Mouse (Mus musculus) hindlimb bud, embryonic 11.5 days (tissue): ENCODE results near the gene Cd59a.
"Not testable (repeated sequence)": the region's sequence is repeated elsewhere in the genome, so short reads cannot be mapped to it uniquely, and the experiment has no call there.

Experiments used
- DNase-seq: peaks from one replicate; pipeline ENCODE4 v3.0.0-alpha.2; 2012; ENCODE audit warnings: low read depth, low spot score; ENCODE audit errors: extremely low spot score

The Cd59a gene

GRCm38 (mm10) chr2:104095741-104096213, at the start of gene Cd59a:
Cd59a (plus strand) TSS chr2:104095801.
- DNase-seq, result no peak

GRCm38 (mm10) chr2:104058381-104058780, 37.2 kb upstream of the Cd59a start:
- DNase-seq, result no peak

- no peak for DNase-seq
Measured at GRCm38 (mm10) chr2:104058954-104059353, 36.6 kb upstream of the Cd59a start.

DNA sequence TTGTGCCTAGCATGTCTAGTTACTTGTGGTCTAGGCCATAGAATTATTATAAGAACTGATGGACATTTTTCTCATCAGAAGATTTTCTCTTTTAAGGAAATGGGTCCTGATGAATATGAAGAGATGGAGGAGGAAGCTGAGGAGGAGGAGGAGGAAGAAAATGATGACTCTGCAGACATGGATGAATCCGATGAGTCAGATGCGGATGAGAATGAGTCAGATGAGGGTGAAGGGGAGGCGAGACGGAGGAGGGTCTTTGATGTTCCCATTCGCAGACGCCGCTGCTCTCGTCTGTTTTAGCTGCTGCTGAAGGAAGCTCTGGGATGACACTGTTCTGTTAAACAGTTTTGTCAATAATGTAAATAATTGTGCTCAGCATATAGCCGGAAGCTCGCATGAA, 35.8 kb upstream of the Cd59a start:
- no peak for DNase-seq

GRCm38 (mm10) chr2:104060996-104061395, 34.6 kb upstream of the Cd59a start:
- DNase-seq, result no peak

- DNase-seq, result no peak
Measured at GRCm38 (mm10) chr2:104062665-104063064, 32.9 kb upstream of the Cd59a start.

GRCm38 (mm10) chr2:104064152-104064551, 31.4 kb upstream of the Cd59a start:
- DNase-seq, result no peak

DNA sequence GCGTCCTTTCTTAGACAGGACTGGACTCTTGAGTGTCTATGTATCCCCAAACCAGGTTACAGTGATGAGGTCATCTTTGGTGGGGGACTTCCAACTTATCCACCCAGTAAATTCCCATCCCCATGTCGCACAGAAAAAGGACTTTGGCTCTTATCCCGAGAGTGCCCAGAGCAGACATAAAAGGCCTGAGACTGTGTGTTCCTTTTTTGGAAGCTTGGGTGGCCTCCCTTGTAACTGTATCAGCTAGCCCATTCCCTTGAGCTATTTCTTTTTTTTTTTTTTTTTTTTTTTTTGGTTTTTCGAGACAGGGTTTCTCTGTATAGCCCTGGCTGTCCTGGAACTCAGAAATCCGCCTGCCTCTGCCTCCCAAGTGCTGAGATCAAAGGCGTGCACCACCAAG, 30.1 kb upstream of the Cd59a start, which contains the start of gene Gm10912:
TSS of gene Gm10912 (plus strand) at position 301 of the 400 bp plus-strand sequence.
- not testable (repeated sequence) for DNase-seq

DNA sequence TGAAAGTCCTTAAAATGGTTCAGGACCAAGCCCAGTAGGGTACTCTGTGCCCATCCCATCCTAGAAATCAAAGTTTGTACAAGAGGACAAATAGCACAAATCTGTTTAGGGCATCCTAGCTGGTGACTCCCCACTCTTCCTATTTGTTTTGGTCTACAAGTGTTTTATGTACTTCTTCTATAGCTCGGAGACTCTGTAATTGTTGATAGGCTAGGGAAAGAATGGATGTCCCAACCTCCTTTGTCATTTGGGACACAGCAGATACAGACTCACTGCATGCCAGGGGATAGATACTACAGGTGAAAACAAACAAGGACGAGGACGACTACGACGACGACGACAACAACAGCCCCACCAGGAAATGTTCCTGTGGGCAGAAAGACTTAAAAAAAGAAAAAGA, 27.2 kb upstream of the Cd59a start, which contains the start of gene Gm10799:
TSS of gene Gm10799 (minus strand) at position 101 of the 400 bp plus-strand sequence.
- DNase-seq, result not testable (repeated sequence)

DNA sequence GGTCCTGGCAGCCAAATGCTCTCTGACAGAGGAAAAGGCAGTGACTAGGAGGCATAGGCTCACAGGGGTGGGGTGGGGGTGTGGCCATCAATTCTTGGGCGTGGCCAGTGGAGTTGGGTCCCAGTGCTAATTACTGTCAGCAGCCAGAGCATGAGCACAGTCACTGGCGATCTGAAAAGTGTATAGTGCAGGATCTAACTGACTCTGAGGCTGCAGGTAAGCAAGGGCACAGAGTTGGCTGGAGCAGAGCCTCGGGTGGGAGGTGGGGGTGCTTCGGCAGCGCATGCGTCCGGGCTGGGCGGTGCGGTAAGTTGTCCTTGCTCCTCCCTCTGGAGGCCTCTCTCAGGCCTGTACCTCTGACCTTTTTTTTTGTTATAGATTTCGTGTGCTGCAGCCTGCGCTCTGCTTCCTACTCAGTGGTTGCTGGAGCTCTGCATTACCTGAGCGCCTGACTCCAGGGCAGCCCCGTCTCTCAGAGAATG, 25.9 kb upstream of the Cd59a start, which contains the start of gene Cd59b:
TSS of gene Cd59b (plus strand) at position 146 of the 482 bp plus-strand sequence.
- no peak for DNase-seq

DNA sequence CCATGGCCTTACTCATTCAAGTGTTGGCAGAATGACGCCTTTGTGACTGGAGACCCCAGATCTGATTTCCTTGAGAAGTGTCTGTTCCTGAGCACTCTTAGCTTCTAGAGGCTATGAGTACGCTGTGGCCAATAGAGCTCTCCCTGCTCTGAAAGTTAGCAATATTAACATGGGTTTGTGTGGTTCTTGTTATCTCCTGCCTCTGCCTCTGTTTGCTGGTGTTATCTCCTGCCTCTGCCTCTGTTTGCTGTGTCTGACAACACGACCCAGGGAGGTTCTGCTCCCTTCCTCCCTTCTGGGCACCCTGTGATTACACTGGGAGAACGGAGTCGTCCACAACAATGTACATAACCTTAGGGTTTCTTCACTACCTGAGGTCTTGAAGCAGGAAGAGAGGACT, 17.3 kb upstream of the Cd59a start:
- not testable (repeated sequence) for DNase-seq

- DNase-seq, result not testable (repeated sequence)
Measured at GRCm38 (mm10) chr2:104081436-104082050, 14.1 kb upstream of the Cd59a start.

- no peak for DNase-seq
Measured at GRCm38 (mm10) chr2:104082474-104082873, 13.1 kb upstream of the Cd59a start.

GRCm38 (mm10) chr2:104084027-104084426, 11.6 kb upstream of the Cd59a start:
- not testable (repeated sequence) for DNase-seq

- not testable (repeated sequence) for DNase-seq
Measured at GRCm38 (mm10) chr2:104087562-104087961, 8.0 kb upstream of the Cd59a start.

- no peak for DNase-seq
Measured at GRCm38 (mm10) chr2:104093305-104093704, 2.3 kb upstream of the Cd59a start.

DNA sequence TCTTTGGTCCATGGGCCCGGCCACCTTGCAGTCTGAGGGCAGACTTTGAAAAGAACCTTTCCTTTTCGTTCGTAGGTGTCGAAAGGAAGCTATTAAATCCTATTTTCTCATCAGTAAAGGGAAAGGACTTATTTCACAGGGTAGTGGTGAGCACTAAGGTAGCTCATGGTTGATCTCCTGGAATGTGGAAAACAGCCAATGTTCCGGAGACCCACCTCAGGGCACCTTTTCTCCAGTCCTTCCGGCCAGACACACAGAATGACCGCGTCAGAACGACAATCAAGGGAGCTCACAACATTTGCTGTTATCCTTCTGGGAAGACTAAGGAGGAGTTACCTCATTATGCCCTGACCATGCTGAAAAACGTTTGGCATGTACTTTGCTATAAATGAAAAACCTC, 655 bp downstream of the Cd59a start:
- DNase-seq, result no peak

GRCm38 (mm10) chr2:104096796-104097195, 1.2 kb downstream of the Cd59a start:
- DNase-seq, result not testable (repeated sequence)

DNA sequence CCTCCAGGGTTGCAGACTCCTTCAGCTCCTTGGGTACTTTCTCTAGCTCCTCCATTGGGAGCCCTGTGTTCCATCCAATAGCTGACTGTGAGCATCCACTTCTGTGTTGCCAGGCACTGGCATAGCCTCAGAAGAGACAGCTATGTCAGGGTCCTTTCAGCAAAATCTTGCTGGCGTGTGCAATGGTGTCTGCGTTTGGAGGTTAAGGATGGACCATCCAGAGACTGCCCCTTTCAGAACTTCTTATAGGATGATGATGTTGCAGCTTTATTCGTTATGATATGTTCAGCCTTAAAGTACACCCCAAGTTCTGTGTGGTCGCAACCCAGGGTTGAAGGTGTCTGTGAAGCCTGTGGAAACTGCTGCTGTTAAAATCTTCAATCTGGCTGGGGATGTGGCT, 1.8 kb downstream of the Cd59a start:
- not testable (repeated sequence) for DNase-seq

GRCm38 (mm10) chr2:104098529-104099230, 3.1 kb downstream of the Cd59a start:
- no peak for DNase-seq

GRCm38 (mm10) chr2:104099231-104099585, 3.6 kb downstream of the Cd59a start:
- DNase-seq, result no peak

- DNase-seq, result no peak
Measured at GRCm38 (mm10) chr2:104099946-104100345, 4.3 kb downstream of the Cd59a start.
